Mouse (Mus musculus) ES-E14 (cell line): ENCODE measurements around the gene Ptprn2.

Experiments
- MAFK ChIP-seq: IDR thresholded peaks from 2 replicates; pipeline ENCODE4 v1.6.1; 2014; ENCODE audit warnings: mild to moderate bottlenecking, low read depth, low read length, inconsistent platforms; ENCODE audit not compliant: insufficient read depth
- ZC3H11A ChIP-seq: IDR thresholded peaks from 2 replicates; pipeline ENCODE4 v1.6.1; 2012; ENCODE audit warnings: low read depth, mild to moderate bottlenecking, inconsistent platforms, low read length, borderline replicate concordance
- ZNF384 ChIP-seq: IDR thresholded peaks from 2 replicates; pipeline ENCODE4 v1.6.1; 2012; ENCODE audit warnings: low read depth, low read length, inconsistent platforms

DNA sequence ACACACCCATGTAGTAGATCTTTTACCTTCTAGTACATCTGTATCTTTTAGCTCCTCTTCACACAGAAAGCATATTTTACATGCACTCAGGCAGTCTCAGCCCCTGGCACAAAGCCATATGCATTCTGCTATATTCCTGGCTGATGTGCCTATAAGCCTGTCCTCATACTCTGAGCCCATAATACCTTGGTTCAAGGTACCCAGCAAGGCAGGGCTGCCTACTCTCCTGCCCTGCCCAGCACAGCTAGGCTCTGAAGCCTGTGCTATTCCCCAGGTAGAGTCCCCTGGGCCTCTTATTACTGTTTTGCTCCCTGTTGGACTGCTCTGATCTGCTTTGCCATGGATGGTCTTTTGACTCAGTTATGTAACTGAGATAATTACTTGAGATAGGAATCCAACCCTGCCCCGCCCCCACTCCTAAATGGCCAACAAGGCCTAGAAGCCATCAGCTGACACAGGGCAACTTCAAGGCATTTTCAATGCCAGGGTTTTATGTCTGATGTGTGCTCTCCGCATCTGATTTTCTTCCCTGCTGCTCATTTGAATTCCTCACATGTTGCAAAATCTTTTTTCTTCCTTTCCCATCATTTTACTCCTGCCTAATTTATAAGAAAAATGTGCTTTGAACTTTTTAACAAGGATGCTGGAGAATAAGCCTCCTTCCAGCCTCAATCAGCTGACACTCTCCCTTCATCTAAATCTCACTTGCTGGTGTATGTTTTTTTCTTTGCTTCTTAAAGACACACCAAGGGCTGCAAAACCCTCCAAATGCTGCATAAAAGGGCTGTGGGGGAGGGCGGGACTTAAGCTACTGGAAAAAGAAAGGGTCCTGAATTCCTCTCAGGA is 598.6 kb downstream of the Ptprn2 start:
- TF ChIP-seq ZC3H11A (no peak), MAFK (no peak), ZNF384 (no peak)
